Mouse (Mus musculus) stomach, embryonic 16.5 days (tissue): ENCODE measurements around the gene Egfl7. TPM values are rescaled to one million over a fixed set of nuclear protein-coding genes. Genes with fewer than 3 reads are reported as not detected.

Experiments used
- ATAC-seq: fragments of 200-750 bp; cut with Nextera tagmentation; 2 replicates; pipeline ENCODE4 v1.8.0; 2017; ENCODE audit warnings: moderate number of reproducible peaks, moderate TSS enrichment; ENCODE audit not compliant: insufficient read depth, low FRiP score
- H3K27ac ChIP-seq: fragments of 300-500 bp; sonication (generic); 2 replicates; pipeline ENCODE4 v1.5.1; 2014; ENCODE audit warnings: low read length
- H3K27me3 ChIP-seq: fragments of 300-500 bp; sonication (generic); 2 replicates; pipeline ENCODE4 v1.6.1; 2014; ENCODE audit warnings: low read length, control low read depth, mixed read lengths; ENCODE audit not compliant: control insufficient read depth, insufficient read depth
- H3K36me3 ChIP-seq: fragments of 300-500 bp; sonication (generic); 2 replicates; pipeline ENCODE4 v1.6.1; 2014; ENCODE audit warnings: low read length; ENCODE audit not compliant: control insufficient read depth, insufficient read depth
- H3K4me1 ChIP-seq: fragments of 300-500 bp; sonication (generic); 2 replicates; pipeline ENCODE4 v1.6.1; 2014; ENCODE audit warnings: low read length, control low read depth, mixed read lengths; ENCODE audit not compliant: control insufficient read depth, insufficient read depth
- H3K4me2 ChIP-seq: fragments of 300-500 bp; sonication (generic); 2 replicates; pipeline ENCODE4 v1.6.1; 2014; ENCODE audit warnings: low read depth, low read length, mixed read lengths
- H3K4me3 ChIP-seq: fragments of 300-500 bp; sonication (generic); replicated peaks from 2 replicates; pipeline ENCODE4 v1.5.1; 2014; ENCODE audit warnings: mild to moderate bottlenecking, low read length
- H3K9ac ChIP-seq: fragments of 300-500 bp; sonication (generic); 2 replicates; pipeline ENCODE4 v1.6.1; 2014; ENCODE audit warnings: low read length
- H3K9me3 ChIP-seq: fragments of 300-500 bp; sonication (generic); replicated peaks from 2 replicates; pipeline ENCODE4 v1.6.1; 2016; ENCODE audit warnings: low read length, control low read depth; ENCODE audit not compliant: control insufficient read depth
- WGBS: fragments of 180-500 bp; shearing (Covaris S2); extraction: QIAGEN DNeasy Blood & Tissue Kit; methylation state at CpG from one replicate; pipeline ENCODE4 v1.1.7; 2014; 5-methylcytosine and 5-hydroxymethylcytosine counted together
- polyA plus RNA-seq: library from polyadenylated mRNA; unstranded; fragments of >200 nt; fragmentation: Nextera tagmentation; extraction: Ambion mirVana; gene quantifications from 2 replicates; pipeline ENCODE4 v1.2.1, GENCODE M21; 2015

Egfl7 gene
- polyA plus RNA-seq, 1 experiment from 2014 or later = 116 TPM

- Histone ChIP-seq H3K27ac (no peak overlapping the region), H3K9me3 (no peaks in the 10 kb centered on the region), H3K4me3 (no peak overlapping the region), H3K9ac (no peak overlapping the region), H3K4me1 (peaks cover 20% of the 10 kb centered on the region), H3K36me3 (no peaks in the 10 kb centered on the region), H3K4me2 (no peak overlapping the region), H3K27me3 (no peaks in the 10 kb centered on the region)
- WGBS = 74% methylated on average over 4 of the region's 4 CpGs
- no peak for ATAC-seq
Observed at GRCm38 (mm10) chr2:26555076-26555475, 24.7 kb upstream of the Egfl7 start.

- H3K4me2 ChIP-seq = no peak overlapping the region
- H3K9me3 ChIP-seq = no peaks in the 10 kb centered on the region
- no peaks in the 10 kb centered on the region for H3K36me3 ChIP-seq
- ATAC-seq = peak; percentile 28; the same call in 1 of the 2 replicates
- peak overlapping the region; percentile 66 for H3K27ac ChIP-seq
- 34% methylated on average over 4 of the region's 4 CpGs for WGBS
- H3K27me3 ChIP-seq = no peaks in the 10 kb centered on the region
- peaks cover 17% of the 10 kb centered on the region; the same call in 1 of the 2 replicates for H3K4me1 ChIP-seq
- H3K4me3 ChIP-seq = no peak overlapping the region
- peak overlapping the region; percentile 42; the same call in 1 of the 2 replicates for H3K9ac ChIP-seq
Observed at GRCm38 (mm10) chr2:26556535-26556993, 23.2 kb upstream of the Egfl7 start.

- Histone ChIP-seq H3K4me1 (peaks cover 10% of the 10 kb centered on the region; the same call in 1 of the 2 replicates), H3K27me3 (no peaks in the 10 kb centered on the region), H3K4me2 (no peak overlapping the region), H3K4me3 (no peak overlapping the region), H3K27ac (no peak overlapping the region), H3K9ac (no peak overlapping the region), H3K9me3 (no peaks in the 10 kb centered on the region), H3K36me3 (no peaks in the 10 kb centered on the region)
- WGBS = 76% methylated on average over 5 of the region's 5 CpGs
- no peak for ATAC-seq
Observed at GRCm38 (mm10) chr2:26560506-26560905, 19.3 kb upstream of the Egfl7 start.

- Histone ChIP-seq H3K9me3 (no peaks in the 10 kb centered on the region), H3K4me3 (no peak overlapping the region), H3K9ac (no peak overlapping the region), H3K27me3 (no peaks in the 10 kb centered on the region), H3K36me3 (no peaks in the 10 kb centered on the region), H3K4me1 (peaks cover 7% of the 10 kb centered on the region; the same call in 1 of the 2 replicates), H3K4me2 (no peak overlapping the region), H3K27ac (no peak overlapping the region)
- ATAC-seq = peak; percentile 48; the same call in 1 of the 2 replicates
- WGBS = 43% methylated on average over 6 of the region's 6 CpGs
Observed at GRCm38 (mm10) chr2:26561351-26562016, 18.3 kb upstream of the Egfl7 start.

- no peaks in the 10 kb centered on the region for H3K9me3 ChIP-seq
- H3K36me3 ChIP-seq = no peaks in the 10 kb centered on the region
- H3K4me1 ChIP-seq = no peaks in the 10 kb centered on the region; the same call in 1 of the 2 replicates
- H3K4me2 ChIP-seq = no peak overlapping the region
- 21% methylated on average over 4 of the region's 4 CpGs for WGBS
- no peak overlapping the region for H3K27ac ChIP-seq
- H3K9ac ChIP-seq = no peak overlapping the region
- H3K4me3 ChIP-seq = no peak overlapping the region
- ATAC-seq = no peak
- H3K27me3 ChIP-seq = no peaks in the 10 kb centered on the region
Observed at GRCm38 (mm10) chr2:26566221-26566620, 13.6 kb upstream of the Egfl7 start.

GRCm38 (mm10) chr2:26570034-26570433 lies 9.8 kb upstream of the Egfl7 start:
- Histone ChIP-seq H3K9me3 (no peaks in the 10 kb centered on the region), H3K9ac (no peak overlapping the region), H3K4me1 (peaks cover 26% of the 10 kb centered on the region), H3K4me2 (no peak overlapping the region), H3K36me3 (no peaks in the 10 kb centered on the region), H3K27ac (0 out of 2 replicates have a peak overlapping the region, but pooled peaks have one; percentile 17), H3K27me3 (no peaks in the 10 kb centered on the region), H3K4me3 (no peak overlapping the region)
- 11% methylated on average over 3 of the region's 3 CpGs for WGBS
- ATAC-seq = no peak

GRCm38 (mm10) chr2:26571400-26571799 lies 8.4 kb upstream of the Egfl7 start:
- H3K36me3 ChIP-seq = no peaks in the 10 kb centered on the region
- no peaks in the 10 kb centered on the region for H3K27me3 ChIP-seq
- H3K27ac ChIP-seq = peak overlapping the region; percentile 71
- no peak overlapping the region for H3K9ac ChIP-seq
- ATAC-seq = peak; percentile 12; the same call in 1 of the 2 replicates
- 65% methylated on average over 9 of the region's 9 CpGs for WGBS
- no peaks in the 10 kb centered on the region for H3K9me3 ChIP-seq
- H3K4me3 ChIP-seq = no peak overlapping the region
- H3K4me1 ChIP-seq = peaks cover 26% of the 10 kb centered on the region
- H3K4me2 ChIP-seq = 0 out of 2 replicates have a peak overlapping the region, but pooled peaks have one; percentile 6

GRCm38 (mm10) chr2:26571826-26572225 lies 8.0 kb upstream of the Egfl7 start:
- ATAC-seq = peak; percentile 61
- H3K9me3 ChIP-seq = no peaks in the 10 kb centered on the region
- no peak overlapping the region for H3K4me3 ChIP-seq
- WGBS = 51% methylated on average over 5 of the region's 5 CpGs
- H3K27ac ChIP-seq = peak overlapping the region; percentile 71
- no peaks in the 10 kb centered on the region for H3K36me3 ChIP-seq
- H3K9ac ChIP-seq = no peak overlapping the region
- H3K4me2 ChIP-seq = no peak overlapping the region
- peaks cover 26% of the 10 kb centered on the region for H3K4me1 ChIP-seq
- no peaks in the 10 kb centered on the region for H3K27me3 ChIP-seq

GRCm38 (mm10) chr2:26573396-26573795 lies 6.4 kb upstream of the Egfl7 start:
- ATAC-seq = peak; percentile 14; the same call in 1 of the 2 replicates
- H3K9ac ChIP-seq = 0 out of 2 replicates have a peak overlapping the region, but pooled peaks have one; percentile 38
- no peak overlapping the region for H3K4me2 ChIP-seq
- no peaks in the 10 kb centered on the region for H3K36me3 ChIP-seq
- no peak overlapping the region for H3K4me3 ChIP-seq
- H3K27me3 ChIP-seq = no peaks in the 10 kb centered on the region
- peaks cover 26% of the 10 kb centered on the region for H3K4me1 ChIP-seq
- 46% methylated on average over 12 of the region's 12 CpGs for WGBS
- H3K27ac ChIP-seq = peak overlapping the region; percentile 52
- no peaks in the 10 kb centered on the region for H3K9me3 ChIP-seq
